Mouse (Mus musculus): ENCODE measurements around the gene Pakap.

GRCm38 (mm10) chr4:57680186-57680585, 112.2 kb downstream of the Pakap start:
- TF ChIP-seq CTCF (conservative IDR thresholded peaks at IDR 0.05; ENCODE audit: insufficient read depth, insufficient read length, low read depth, low read length), result no peak
- TF ChIP-seq POLR2A (IDR thresholded peaks at IDR 0.05; ENCODE audit: low read depth, low read length), result no peak
